Mouse (Mus musculus): ENCODE measurements at regions not wholly inside any gene's neighbourhood (a gene's known extent, or its start where the extent isn't known, plus 50 kb on each side); places are given as distances from the start of the nearest gene placed in this dataset.
A peak's percentile ranks its signal among the peaks of the same experiment; 100 is the strongest.

GRCm38 (mm10) chr2:103848923-103849700, 51.7 kb upstream of the Caprin1 start:
- peak in 1 of 2 experiments; percentile 60 for DNase-seq (ENCODE audit: low spot score in 2 of 2)

- DNase-seq (ENCODE audit: low spot score in 2 of 2): no peak
Measured at GRCm38 (mm10) chr2:103849766-103850530, 52.5 kb upstream of the Caprin1 start.

GRCm38 (mm10) chr2:103850531-103850816, 53.0 kb upstream of the Caprin1 start:
- no peak for DNase-seq (ENCODE audit: low spot score in 2 of 2)

DNA sequence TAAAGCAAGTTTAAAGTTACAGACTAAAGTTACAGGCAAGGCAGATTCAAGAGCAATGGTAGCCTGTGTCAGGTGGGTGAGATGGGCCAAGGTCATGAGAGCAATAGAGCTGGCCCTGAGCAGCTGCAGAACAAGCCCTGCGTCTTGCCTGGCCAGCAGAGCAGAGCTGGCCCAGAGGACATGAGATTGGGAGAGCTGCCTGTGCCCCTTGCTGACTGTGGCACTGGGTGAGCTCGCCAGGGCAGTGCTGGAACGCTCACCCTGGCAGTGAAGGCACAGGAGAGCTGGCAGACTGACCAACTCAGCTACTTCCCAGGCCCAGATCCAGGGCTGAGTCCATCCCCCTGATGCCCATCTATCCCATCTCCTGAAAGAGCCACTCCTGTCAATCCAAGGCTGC, 53.7 kb upstream of the Caprin1 start:
- DNase-seq (ENCODE audit: low spot score in 2 of 2): no peak

- DNase-seq (ENCODE audit: low spot score in 2 of 2): no peak
Measured at GRCm38 (mm10) chr2:103861226-103861625, 63.8 kb upstream of the Caprin1 start.

DNA sequence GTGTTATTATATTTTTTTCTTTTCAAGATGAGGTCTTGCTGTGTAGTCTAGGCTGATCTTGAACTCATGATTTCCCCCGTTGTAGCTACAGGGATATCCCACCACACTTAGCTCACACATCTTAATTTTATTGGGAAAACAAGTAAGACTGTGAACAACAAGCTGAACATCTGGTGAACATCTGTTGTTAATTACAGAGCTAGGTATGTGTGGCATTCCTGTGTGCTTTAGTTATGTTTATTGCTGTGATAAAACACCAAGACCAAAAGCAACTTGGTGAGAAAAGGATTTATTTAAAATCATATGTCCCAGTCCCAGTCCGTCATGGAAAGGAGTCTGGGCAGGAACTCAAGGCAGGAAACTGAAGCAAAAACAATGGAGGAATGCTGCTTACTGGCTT, 66.8 kb upstream of the Caprin1 start:
- DNase-seq (ENCODE audit: low spot score in 2 of 2): no peak

- peak; percentile 35 to 52 for DNase-seq (ENCODE audit: low spot score in 2 of 2)
Measured at GRCm38 (mm10) chr2:103865319-103866171, 68.1 kb upstream of the Caprin1 start.

DNA sequence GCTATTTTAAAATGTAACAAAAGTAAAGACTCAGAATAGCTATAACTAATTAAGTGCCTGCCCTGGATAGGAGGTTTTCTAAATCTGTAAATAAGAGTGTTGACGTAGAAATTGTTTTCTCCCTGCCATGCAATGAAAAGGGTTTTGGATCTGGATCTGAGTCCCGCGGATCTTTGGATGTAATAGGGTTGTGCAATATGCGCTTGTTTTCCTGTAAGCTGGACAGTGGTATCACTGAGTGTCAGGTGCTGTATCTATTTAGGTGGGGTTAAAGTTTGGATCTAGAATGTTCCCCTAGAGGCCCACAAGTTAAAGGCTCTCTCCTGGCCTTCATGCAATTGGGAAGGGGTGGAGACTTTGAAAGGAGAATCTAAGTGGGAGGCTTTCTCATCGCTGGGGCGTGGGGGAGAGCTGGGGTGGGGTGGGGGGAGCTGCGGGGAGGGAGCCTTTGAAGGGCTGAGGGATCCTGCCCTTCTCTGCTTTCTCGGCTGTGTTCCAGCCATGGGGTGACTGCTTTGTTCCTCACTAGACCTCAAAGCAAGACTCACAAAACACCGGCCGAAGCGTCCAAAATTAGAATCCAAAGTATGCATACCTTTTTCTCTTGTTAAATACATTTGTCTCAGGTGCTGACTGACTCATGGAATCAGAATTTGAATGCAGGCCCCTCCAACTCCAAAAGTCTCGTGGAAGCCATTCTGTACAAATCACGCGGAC, 70.0 kb upstream of the Caprin1 start:
- no peak for DNase-seq (ENCODE audit: low spot score in 2 of 2)

- DNase-seq (ENCODE audit: low spot score in 2 of 2): no peak
Measured at GRCm38 (mm10) chr2:103867958-103868330, 70.5 kb upstream of the Caprin1 start.

DNA sequence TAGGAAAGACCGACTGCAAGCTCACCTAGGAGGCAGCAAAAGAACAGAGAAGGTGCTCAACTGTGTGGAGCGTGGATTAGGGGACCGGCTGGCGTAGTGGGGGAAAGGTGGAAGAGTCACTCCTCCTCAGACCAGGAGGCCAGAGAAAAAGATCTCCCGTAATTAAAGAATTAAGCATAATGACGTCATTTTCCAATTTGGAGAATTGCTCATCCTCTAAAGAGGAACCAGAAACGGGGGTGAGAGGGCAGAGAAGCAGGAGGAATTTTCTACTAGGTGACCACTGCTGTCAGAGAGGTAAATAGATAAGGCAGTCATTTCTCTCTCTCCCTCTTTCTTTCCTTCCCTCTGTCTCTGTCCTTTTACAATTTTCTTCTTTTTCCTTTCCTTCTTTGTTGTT, 71.2 kb upstream of the Caprin1 start:
- DNase-seq (ENCODE audit: low spot score in 2 of 2): no peak

DNA sequence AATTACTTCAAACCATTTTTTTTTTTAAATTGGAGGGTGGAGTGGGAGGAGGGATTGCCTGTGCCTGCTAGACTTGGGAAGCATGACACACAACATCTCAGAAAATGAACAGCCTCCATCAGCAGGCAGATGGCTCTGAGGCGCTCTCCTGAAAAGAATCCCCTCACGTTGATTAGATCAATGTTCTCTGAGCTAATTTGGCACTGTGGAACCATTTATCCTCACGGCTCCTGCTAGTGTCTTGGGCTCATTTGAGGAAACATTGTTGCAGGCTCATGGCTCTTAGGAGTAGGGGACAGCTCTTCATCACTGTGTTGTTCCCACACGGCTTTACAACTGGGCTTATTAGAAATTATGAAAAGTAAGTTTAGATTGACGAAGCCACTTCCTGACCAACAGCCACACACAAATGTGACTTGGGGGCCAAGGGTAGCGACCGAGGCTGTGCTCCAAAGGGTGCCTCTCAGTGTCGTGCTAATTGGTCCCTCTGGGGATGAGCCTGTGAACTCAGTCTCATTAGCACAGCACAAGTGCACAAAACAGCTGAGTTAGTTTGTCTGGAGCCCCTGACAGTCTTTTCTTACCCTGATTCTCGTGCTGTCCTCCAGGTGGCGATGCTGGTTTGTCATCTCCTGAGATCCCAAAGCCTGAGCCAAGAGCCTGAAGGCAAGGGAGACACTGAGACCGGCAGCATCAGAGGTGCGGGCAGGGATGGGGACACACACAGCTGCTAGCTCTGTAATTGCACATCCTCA, 74.2 kb upstream of the Caprin1 start:
- DNase-seq (ENCODE audit: low spot score in 2 of 2): peak; percentile 84 to 86

GRCm38 (mm10) chr2:103872277-103872636, 74.8 kb upstream of the Caprin1 start:
- no peak for DNase-seq (ENCODE audit: low spot score in 2 of 2)

DNA sequence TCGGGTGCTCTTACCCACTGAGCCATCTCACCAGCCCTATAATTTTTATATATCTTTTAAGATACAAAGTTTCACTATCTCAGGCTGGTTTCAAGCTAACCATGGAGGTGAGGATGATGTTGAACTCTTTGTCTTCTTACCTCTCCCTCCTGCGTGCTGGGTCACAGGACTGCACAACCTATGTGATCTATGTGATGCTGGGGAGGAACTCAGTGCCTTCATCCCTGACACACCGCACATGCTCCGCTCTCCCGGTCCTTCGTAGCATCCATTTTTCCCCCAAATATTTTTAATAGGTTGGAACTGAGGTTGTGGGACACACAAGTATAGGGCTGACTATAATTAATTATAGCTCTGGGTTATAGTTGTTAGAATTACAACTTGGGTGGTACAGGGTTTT, 75.9 kb upstream of the Caprin1 start:
- DNase-seq (ENCODE audit: low spot score in 2 of 2): no peak

- no peak for DNase-seq (ENCODE audit: low spot score in 2 of 2)
Measured at GRCm38 (mm10) chr2:103874466-103874865, 77.0 kb upstream of the Caprin1 start.

GRCm38 (mm10) chr2:103875754-103876153, 78.3 kb upstream of the Caprin1 start:
- DNase-seq (ENCODE audit: low spot score in 2 of 2): no peak

GRCm38 (mm10) chr2:103876236-103876635, 78.8 kb upstream of the Caprin1 start:
- DNase-seq (ENCODE audit: low spot score in 2 of 2): no peak

DNA sequence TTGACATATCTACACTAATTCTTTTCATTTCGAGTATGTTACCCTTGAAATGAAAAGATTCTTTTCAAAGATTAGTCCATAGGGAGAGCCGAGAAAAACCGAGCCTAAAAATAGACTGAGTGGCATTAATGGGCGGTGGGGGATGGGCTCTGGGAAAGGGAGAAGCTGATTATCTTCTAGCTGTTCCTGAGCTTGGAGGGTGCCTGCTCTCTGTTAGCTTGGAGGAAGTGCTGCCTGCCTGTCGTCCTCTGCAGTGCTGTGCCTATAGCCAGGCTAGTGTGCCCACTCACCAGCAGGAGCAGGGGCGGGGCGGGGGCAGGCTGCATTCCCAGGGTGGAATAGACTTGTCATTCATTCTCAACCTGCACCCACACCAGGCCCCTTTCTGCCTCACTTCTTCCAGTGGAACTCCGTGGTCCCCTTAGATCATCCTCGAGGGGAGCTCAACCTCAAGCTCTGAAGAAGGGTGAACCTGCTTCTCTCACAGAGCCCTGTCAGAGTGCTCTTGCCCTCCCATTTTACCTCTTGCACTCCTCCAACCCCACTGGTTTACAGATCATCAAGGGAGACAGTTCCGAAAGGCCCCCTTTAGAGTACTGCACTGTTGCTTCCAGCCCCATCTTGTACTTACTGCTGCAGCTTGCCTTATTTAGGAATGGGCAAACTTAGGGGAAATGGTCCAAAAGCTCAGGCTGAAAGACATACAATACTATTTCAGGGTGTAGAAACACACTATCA, 76.6 kb upstream of the Lmo2 start:
- peak; percentile 76 to 77 for DNase-seq (ENCODE audit: low spot score in 2 of 2)

DNA sequence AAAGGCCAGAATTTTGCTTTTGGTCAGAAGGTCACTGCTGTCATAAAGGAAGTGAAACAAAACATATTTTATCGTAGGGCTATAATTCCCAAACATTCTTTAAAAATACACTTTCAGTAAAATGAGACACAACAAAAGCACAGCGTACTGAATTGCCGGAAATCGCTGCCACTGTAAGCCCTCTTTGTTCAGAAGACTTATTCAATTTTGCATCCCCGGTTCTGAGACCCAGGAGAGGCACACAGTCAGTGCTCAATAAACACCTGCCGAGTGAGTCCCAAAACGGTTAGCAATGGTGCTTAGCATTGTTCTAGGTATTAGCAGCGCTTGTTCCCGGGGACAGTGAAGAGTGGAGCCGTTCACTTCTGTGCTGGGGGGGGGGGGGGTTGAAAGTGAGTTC, 72.9 kb upstream of the Lmo2 start:
- DNase-seq (ENCODE audit: low spot score in 2 of 2): no peak

DNA sequence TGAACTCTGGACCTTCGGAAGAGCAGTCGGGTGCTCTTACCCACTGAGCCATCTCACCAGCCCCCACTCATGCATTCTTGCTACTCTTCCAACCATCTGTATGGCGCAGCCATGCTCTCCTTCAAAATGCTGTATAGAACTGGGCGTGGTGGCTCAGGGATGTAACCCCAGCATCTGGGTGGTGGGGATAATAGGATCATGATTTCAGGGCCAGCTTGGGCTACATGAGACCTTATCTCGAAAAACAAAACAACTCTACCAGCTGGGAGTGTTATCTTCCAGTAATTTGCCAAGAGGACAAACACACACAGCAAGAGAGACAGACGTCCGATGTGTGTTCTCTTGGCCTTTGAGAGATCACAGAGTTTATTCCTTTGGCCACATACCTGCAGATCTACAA, 69.8 kb upstream of the Lmo2 start:
- DNase-seq (ENCODE audit: low spot score in 2 of 2): no peak

DNA sequence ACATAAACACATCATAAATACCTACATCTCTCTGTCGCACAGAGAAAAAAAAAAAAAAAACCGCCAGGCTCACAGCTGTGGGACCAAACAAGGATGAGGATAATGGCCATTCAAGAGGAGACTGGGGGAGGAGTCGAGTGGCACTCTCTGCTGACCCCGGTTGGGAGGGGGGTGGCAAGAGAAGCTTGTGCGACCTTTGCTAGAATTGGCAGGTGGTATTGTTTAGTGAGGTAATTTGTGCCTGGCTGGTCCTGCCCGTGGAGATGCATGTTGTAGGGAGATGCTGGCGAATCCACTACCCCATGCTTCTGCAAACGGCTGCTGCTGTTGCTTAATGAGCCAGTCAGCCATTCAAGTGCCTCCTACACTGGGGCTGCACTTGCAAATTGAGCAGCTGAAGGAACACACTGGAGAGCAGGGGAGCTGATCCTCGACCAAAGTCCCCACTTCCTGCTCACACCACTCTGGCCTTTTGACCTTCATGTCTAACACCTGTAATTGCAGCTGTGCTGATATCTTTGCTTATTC, 66.5 kb upstream of the Lmo2 start:
- DNase-seq (ENCODE audit: low spot score in 2 of 2): peak; percentile 10 to 23
